Comparison of ENCODE assay signal across 9 mouse cellular contexts in genomic region chr19:16557971-16558370, GRCm38 (mm10).
A peak's percentile ranks its signal among the peaks of the same experiment; 100 is the strongest.
DNase-seq lines count a peak whose midpoint lies in the region; ATAC-seq and TF ChIP-seq lines count a peak whose summit lies in the region.
"Had no signal": no experiment of that assay in that cellular context is flagged by ENCODE, and none has a peak within 500 bp of the region (broad histone marks: within the 10 kb centered on the region; RNA-seq: fewer than 3 reads in every experiment).

No protein-coding gene starts in this region.

- no peak overlapping the region for H3ac ChIP-seq in C2C12 (ENCODE audit: control insufficient read depth, insufficient read length, low read depth)

- TF ChIP-seq CTCF in C2C12 (IDR thresholded peaks at IDR 0.05; ENCODE audit: control insufficient read depth, insufficient read depth, insufficient read length): peak; percentile 44
- TF ChIP-seq CTCF in bone marrow, adult 2 months (IDR thresholded peaks at IDR 0.05; ENCODE audit: control insufficient read depth, insufficient read depth, low read length): peak; percentile 61

- DNase-seq in heart, postnatal 36 days: peak; percentile 9 to 31
- no peak for DNase-seq in heart, adult 9 months (ENCODE audit: low spot score in 2 of 2)
- DNase-seq in kidney, postnatal 4 days: peak; percentile 20 to 29
- DNase-seq in ovary, adult 18-20 months (ENCODE audit: low spot score): no peak
- no peak for DNase-seq in adrenal gland, postnatal 10 days

- no peak overlapping the region for H3K4me2 ChIP-seq in forebrain, embryonic 12.5 days

- 78% methylated on average over 5 of the region's 5 CpGs for WGBS in bone marrow, adult 2 months
- WGBS in forebrain, embryonic 12.5 days: 69% methylated on average over 5 of the region's 5 CpGs

- H3K79me2 ChIP-seq in C2C12 (ENCODE audit: control insufficient read depth, insufficient read depth): no peaks in the 10 kb centered on the region

- TF ChIP-seq POLR2A in bone marrow, adult 2 months (IDR thresholded peaks at IDR 0.05; ENCODE audit: borderline replicate concordance, control insufficient read depth, low read depth, low read length): no peak

- H3K4me1 ChIP-seq in bone marrow, adult 2 months (ENCODE audit: control insufficient read depth, insufficient read depth, low read length): no peaks in the 10 kb centered on the region
- H3K4me1 ChIP-seq in forebrain, embryonic 12.5 days: no peaks in the 10 kb centered on the region
- H3K4me1 ChIP-seq: megakaryocyte, embryonic 14.5 days had no signal

- intact Hi-C loops in heart, postnatal 36 days (cut with DNase I): loop anchor here (10.0 kb wide), 1 partner anchor 123 kb away; the partner anchor contains the start of gene Gna14

- no peaks in the 10 kb centered on the region for H3K79me3 ChIP-seq in C2C12 (ENCODE audit: low read depth)

- H3K4me3 ChIP-seq in C2C12 (ENCODE audit: insufficient read depth, poor library complexity, severe bottlenecking): no peak overlapping the region
- no peak overlapping the region for H3K4me3 ChIP-seq in bone marrow, adult 2 months (replicated peaks; ENCODE audit: control insufficient read depth, low read depth, low read length)
- no peak overlapping the region for H3K4me3 ChIP-seq in forebrain, embryonic 12.5 days (replicated peaks)
- H3K4me3 ChIP-seq: megakaryocyte, embryonic 14.5 days had no signal

- peaks cover 2% of the 10 kb centered on the region; the same call in 1 of the 2 replicates for H3K9me3 ChIP-seq in forebrain, embryonic 12.5 days

- H3K9ac ChIP-seq in forebrain, embryonic 12.5 days: no peak overlapping the region

- H3K36me3 ChIP-seq in C2C12 (ENCODE audit: control insufficient read depth, insufficient read depth): no peaks in the 10 kb centered on the region
- H3K36me3 ChIP-seq in forebrain, embryonic 12.5 days (replicated peaks): no peaks in the 10 kb centered on the region

- no peak for ATAC-seq in forebrain, embryonic 12.5 days (ENCODE audit: low FRiP score)

- H3K27me3 ChIP-seq in C2C12 (ENCODE audit: control insufficient read depth, insufficient read depth, insufficient read length): no peaks in the 10 kb centered on the region
- H3K27me3 ChIP-seq in forebrain, embryonic 12.5 days: no peaks in the 10 kb centered on the region

- H3K27ac ChIP-seq in bone marrow, adult 2 months (ENCODE audit: control insufficient read depth, insufficient read depth, low read depth, low read length, poor library complexity): no peak overlapping the region
- no peak overlapping the region for H3K27ac ChIP-seq in forebrain, embryonic 12.5 days

TF ChIP-seq in C2C12, 6 proteins besides CTCF, POLR2A, EP300 and RAD21:
- no peak for TF ChIP-seq MYOD1 (IDR thresholded peaks at IDR 0.05; ENCODE audit: control insufficient read depth, insufficient read length, low read depth)
- TF ChIP-seq MAX (IDR thresholded peaks at IDR 0.05): no peak
- no peak for TF ChIP-seq FOSL1 (IDR thresholded peaks at IDR 0.05; ENCODE audit: insufficient read depth, low read length, poor library complexity, severe bottlenecking)
- TF ChIP-seq CEBPB (IDR thresholded peaks at IDR 0.05; ENCODE audit: low read depth): no peak

Comparison
In these comparisons a context has a peak if more than half of its experiments do, and no peak if none do; other contexts are left out.
1. DNase-seq: peak in heart, postnatal 36 days (2 of 2) and kidney, postnatal 4 days (2 of 2); none in heart, adult 9 months (0 of 2), ovary, adult 18-20 months (single experiment) and adrenal gland, postnatal 10 days (single experiment).